Mouse (Mus musculus): ENCODE data around the gene Mtus2. TPM values are rescaled to one million over a fixed set of nuclear protein-coding genes. Genes with fewer than 3 reads are reported as not detected.
A peak's percentile ranks its signal among the peaks of the same experiment; 100 is the strongest.

Gene Mtus2
- polyA plus RNA-seq, 1 experiment from 2014 or later: 9.6 TPM

DNA sequence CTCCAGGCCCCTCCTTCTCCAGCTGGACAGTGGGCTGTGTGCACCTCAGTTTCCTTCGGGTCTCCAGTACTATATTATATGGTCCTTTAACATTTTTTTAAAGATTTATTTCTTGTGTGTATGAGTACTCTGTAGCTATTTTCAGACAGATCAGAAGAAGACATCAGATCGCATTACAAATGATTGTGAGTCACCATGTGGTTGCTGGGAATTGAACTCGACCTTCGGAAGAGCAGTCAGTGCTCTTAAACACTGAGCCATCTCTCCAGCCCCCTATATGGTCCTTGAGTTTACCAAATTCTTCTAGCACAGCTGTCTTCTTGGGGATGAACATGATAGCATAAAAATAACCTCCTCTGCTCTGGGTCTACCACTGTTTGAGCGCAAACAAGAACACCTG is 382.0 kb downstream of the Mtus2 start:
- Histone ChIP-seq H3K27me3 (ENCODE audit: control insufficient read depth, insufficient read depth, low read depth, low read length) (no peaks in the 10 kb centered on the region), H3K4me1 (replicated peaks; ENCODE audit: control insufficient read depth, insufficient read depth, low read length) (no peaks in the 10 kb centered on the region), H3K4me2 (ENCODE audit: low read depth, low read length) (no peak overlapping the region), H3K36me3 (ENCODE audit: control insufficient read depth, insufficient read depth, low read length) (no peaks in the 10 kb centered on the region), H3K27ac (ENCODE audit: low read length) (no peak overlapping the region), H3K9me3 (ENCODE audit: control insufficient read depth, low read length) (no peaks in the 10 kb centered on the region), H3K9ac (ENCODE audit: low read length) (no peak overlapping the region), H3K4me3 (ENCODE audit: low read length) (no peak overlapping the region)
- 87% methylated on average over 5 of the region's 5 CpGs for WGBS
- no peak for ATAC-seq (ENCODE audit: low read depth)

DNA sequence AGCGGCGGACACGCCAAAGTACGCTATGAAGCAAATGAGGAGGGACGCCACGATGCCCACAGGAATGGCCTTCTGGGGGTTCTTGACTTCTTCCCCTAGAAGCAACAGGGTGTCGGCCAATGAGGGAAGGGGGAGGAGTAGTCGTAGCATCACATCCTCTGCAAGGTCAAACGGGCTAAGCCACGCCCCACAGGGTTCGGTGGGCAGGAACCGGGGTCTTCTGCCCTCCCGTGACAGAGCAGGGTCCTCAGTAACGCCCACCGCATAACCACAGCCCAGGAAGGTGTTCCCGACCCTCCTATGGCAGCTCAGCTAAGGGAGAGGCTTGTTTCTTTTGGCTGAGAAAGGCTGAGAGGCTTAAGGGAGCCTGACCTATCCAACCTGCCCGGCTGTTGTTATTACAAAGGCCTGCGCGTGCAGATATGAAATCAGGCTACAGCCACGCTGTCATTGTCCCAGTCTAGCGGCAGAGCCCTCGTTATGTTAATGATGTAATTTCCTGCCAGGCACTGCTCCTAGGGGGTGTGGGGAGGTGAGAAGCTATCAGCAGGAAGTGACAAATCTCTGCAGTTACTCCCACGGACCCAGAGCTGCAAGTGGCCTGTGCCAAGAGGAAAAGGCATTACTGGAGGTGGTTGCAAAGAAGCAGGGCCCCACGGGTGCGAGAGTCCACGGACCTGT is 385.1 kb downstream of the Mtus2 start:
- H3K9ac ChIP-seq (ENCODE audit: low read length): 0 out of 2 replicates have a peak overlapping the region, but pooled peaks have one; percentile 24

GRCm38 (mm10) chr5:148344374-148344773 is 387.3 kb downstream of the Mtus2 start:
- WGBS: 70% methylated on average over 5 of the region's 5 CpGs
- Histone ChIP-seq H3K4me1 (replicated peaks; ENCODE audit: control insufficient read depth, insufficient read depth, low read length) (no peaks in the 10 kb centered on the region), H3K27ac (ENCODE audit: low read length) (no peak overlapping the region)

More for the DNA sequence above, 385.1 kb downstream of the Mtus2 start:
- Histone ChIP-seq H3K4me3 (ENCODE audit: low read length) (peak overlapping the region; percentile 0; the same call in 1 of the 2 replicates), H3K9me3 (ENCODE audit: control insufficient read depth, low read length) (no peaks in the 10 kb centered on the region), H3K27me3 (ENCODE audit: control insufficient read depth, insufficient read depth, low read depth, low read length) (no peaks in the 10 kb centered on the region), H3K4me2 (ENCODE audit: low read depth, low read length) (peak overlapping the region; percentile 28), H3K36me3 (ENCODE audit: control insufficient read depth, insufficient read depth, low read length) (0 out of 2 replicates have a peak, but pooled peaks cover 2% of the 10 kb centered on the region), H3K27ac (ENCODE audit: low read length) (peak overlapping the region; percentile 43), H3K4me1 (replicated peaks; ENCODE audit: control insufficient read depth, insufficient read depth, low read length) (no peaks in the 10 kb centered on the region)
- ATAC-seq (ENCODE audit: low read depth): peak; percentile 87
- 27% methylated on average over 26 of the region's 26 CpGs for WGBS

DNA sequence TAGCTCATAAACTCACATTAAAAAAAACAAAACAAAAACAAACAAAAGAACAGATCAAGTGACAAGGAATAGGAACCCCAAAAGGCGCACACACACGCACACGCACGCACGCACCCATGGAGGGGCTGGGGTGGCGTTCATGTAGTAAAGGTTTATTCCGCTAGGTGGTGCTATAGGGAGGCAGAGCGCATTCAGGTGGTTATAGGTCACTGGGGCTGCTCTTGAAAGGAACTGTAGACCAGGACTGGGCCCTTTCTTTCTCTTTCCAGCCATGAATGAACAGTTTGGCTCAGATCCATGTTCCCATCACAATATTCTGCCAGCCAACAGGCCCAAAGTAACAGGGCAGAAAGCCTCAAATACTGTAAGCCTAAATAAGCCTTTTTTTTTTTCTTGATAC is 389.4 kb downstream of the Mtus2 start:
- Histone ChIP-seq H3K9ac (ENCODE audit: low read length) (no peak overlapping the region), H3K36me3 (ENCODE audit: control insufficient read depth, insufficient read depth, low read length) (0 out of 2 replicates have a peak, but pooled peaks cover 2% of the 10 kb centered on the region), H3K27ac (ENCODE audit: low read length) (no peak overlapping the region), H3K4me3 (ENCODE audit: low read length) (no peak overlapping the region), H3K4me2 (ENCODE audit: low read depth, low read length) (no peak overlapping the region), H3K4me1 (replicated peaks; ENCODE audit: control insufficient read depth, insufficient read depth, low read length) (no peaks in the 10 kb centered on the region), H3K27me3 (ENCODE audit: control insufficient read depth, insufficient read depth, low read depth, low read length) (no peaks in the 10 kb centered on the region), H3K9me3 (ENCODE audit: control insufficient read depth, low read length) (no peaks in the 10 kb centered on the region)
- no peak for ATAC-seq (ENCODE audit: low read depth)
- 85% methylated on average over 8 of the region's 8 CpGs for WGBS

More at GRCm38 (mm10) chr5:148344374-148344773, 387.3 kb downstream of the Mtus2 start:
- Histone ChIP-seq H3K36me3 (ENCODE audit: control insufficient read depth, insufficient read depth, low read length) (0 out of 2 replicates have a peak, but pooled peaks cover 2% of the 10 kb centered on the region), H3K9me3 (ENCODE audit: control insufficient read depth, low read length) (no peaks in the 10 kb centered on the region), H3K27me3 (ENCODE audit: control insufficient read depth, insufficient read depth, low read depth, low read length) (no peaks in the 10 kb centered on the region), H3K9ac (ENCODE audit: low read length) (no peak overlapping the region), H3K4me2 (ENCODE audit: low read depth, low read length) (no peak overlapping the region), H3K4me3 (ENCODE audit: low read length) (no peak overlapping the region)
- ATAC-seq (ENCODE audit: low read depth): no peak

DNA sequence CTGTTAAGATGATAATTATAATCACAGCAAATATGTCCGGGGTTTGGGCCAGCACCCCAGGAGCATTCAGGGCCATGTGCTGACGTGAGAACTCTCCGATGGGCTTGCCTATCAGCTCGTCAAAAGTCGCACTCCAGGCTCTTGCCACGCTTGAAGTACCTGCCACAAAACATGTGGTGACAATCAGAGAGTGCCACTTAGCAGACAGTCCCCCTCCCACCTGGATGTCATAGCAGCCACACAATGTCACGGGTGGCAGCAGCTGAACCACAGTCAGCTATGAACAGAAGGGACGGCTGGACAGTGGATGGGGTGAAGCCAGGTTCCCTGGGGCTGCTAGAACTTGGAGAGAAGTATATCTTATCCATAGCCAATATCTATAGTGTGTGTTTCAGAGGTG is 391.0 kb downstream of the Mtus2 start:
- H3K27me3 ChIP-seq (ENCODE audit: control insufficient read depth, insufficient read depth, low read depth, low read length): no peaks in the 10 kb centered on the region
- 0 out of 2 replicates have a peak, but pooled peaks cover 2% of the 10 kb centered on the region for H3K36me3 ChIP-seq (ENCODE audit: control insufficient read depth, insufficient read depth, low read length)
- WGBS: 76% methylated on average over 8 of the region's 8 CpGs
- H3K27ac ChIP-seq (ENCODE audit: low read length): no peak overlapping the region
- no peak overlapping the region for H3K9ac ChIP-seq (ENCODE audit: low read length)
- H3K4me1 ChIP-seq (replicated peaks; ENCODE audit: control insufficient read depth, insufficient read depth, low read length): no peaks in the 10 kb centered on the region
- ATAC-seq (ENCODE audit: low read depth): no peak
- H3K9me3 ChIP-seq (ENCODE audit: control insufficient read depth, low read length): no peaks in the 10 kb centered on the region
- H3K4me3 ChIP-seq (ENCODE audit: low read length): no peak overlapping the region
- no peak overlapping the region for H3K4me2 ChIP-seq (ENCODE audit: low read depth, low read length)

GRCm38 (mm10) chr5:148349327-148350011 is 392.3 kb downstream of the Mtus2 start:
- Histone ChIP-seq H3K27me3 (ENCODE audit: control insufficient read depth, insufficient read depth, low read depth, low read length) (no peaks in the 10 kb centered on the region), H3K9me3 (ENCODE audit: control insufficient read depth, low read length) (no peaks in the 10 kb centered on the region), H3K4me3 (ENCODE audit: low read length) (no peak overlapping the region), H3K27ac (ENCODE audit: low read length) (no peak overlapping the region), H3K36me3 (ENCODE audit: control insufficient read depth, insufficient read depth, low read length) (0 out of 2 replicates have a peak, but pooled peaks cover 2% of the 10 kb centered on the region), H3K4me2 (ENCODE audit: low read depth, low read length) (no peak overlapping the region), H3K4me1 (replicated peaks; ENCODE audit: control insufficient read depth, insufficient read depth, low read length) (peaks cover 4% of the 10 kb centered on the region; the same call in 1 of the 2 replicates), H3K9ac (ENCODE audit: low read length) (no peak overlapping the region)
- peak; percentile 77 for ATAC-seq (ENCODE audit: low read depth)
- WGBS: 41% methylated on average over 15 of the region's 15 CpGs

GRCm38 (mm10) chr5:148353429-148353828 is 396.3 kb downstream of the Mtus2 start:
- Histone ChIP-seq H3K9ac (ENCODE audit: low read length) (no peak overlapping the region), H3K27me3 (ENCODE audit: control insufficient read depth, insufficient read depth, low read depth, low read length) (no peaks in the 10 kb centered on the region), H3K4me2 (ENCODE audit: low read depth, low read length) (no peak overlapping the region), H3K4me1 (replicated peaks; ENCODE audit: control insufficient read depth, insufficient read depth, low read length) (peaks cover 4% of the 10 kb centered on the region; the same call in 1 of the 2 replicates), H3K36me3 (ENCODE audit: control insufficient read depth, insufficient read depth, low read length) (no peaks in the 10 kb centered on the region), H3K27ac (ENCODE audit: low read length) (no peak overlapping the region), H3K9me3 (ENCODE audit: control insufficient read depth, low read length) (no peaks in the 10 kb centered on the region), H3K4me3 (ENCODE audit: low read length) (no peak overlapping the region)
- WGBS: 54% methylated on average over 16 of the region's 16 CpGs
- ATAC-seq (ENCODE audit: low read depth): no peak

GRCm38 (mm10) chr5:148354536-148354935 is 397.4 kb downstream of the Mtus2 start:
- Histone ChIP-seq H3K9ac (ENCODE audit: low read length) (no peak overlapping the region), H3K4me1 (replicated peaks; ENCODE audit: control insufficient read depth, insufficient read depth, low read length) (peaks cover 4% of the 10 kb centered on the region; the same call in 1 of the 2 replicates), H3K9me3 (ENCODE audit: control insufficient read depth, low read length) (no peaks in the 10 kb centered on the region), H3K27me3 (ENCODE audit: control insufficient read depth, insufficient read depth, low read depth, low read length) (no peaks in the 10 kb centered on the region), H3K4me3 (ENCODE audit: low read length) (no peak overlapping the region), H3K27ac (ENCODE audit: low read length) (no peak overlapping the region), H3K4me2 (ENCODE audit: low read depth, low read length) (no peak overlapping the region), H3K36me3 (ENCODE audit: control insufficient read depth, insufficient read depth, low read length) (no peaks in the 10 kb centered on the region)
- WGBS: 34% methylated on average over 8 of the region's 8 CpGs
- no peak for ATAC-seq (ENCODE audit: low read depth)

DNA sequence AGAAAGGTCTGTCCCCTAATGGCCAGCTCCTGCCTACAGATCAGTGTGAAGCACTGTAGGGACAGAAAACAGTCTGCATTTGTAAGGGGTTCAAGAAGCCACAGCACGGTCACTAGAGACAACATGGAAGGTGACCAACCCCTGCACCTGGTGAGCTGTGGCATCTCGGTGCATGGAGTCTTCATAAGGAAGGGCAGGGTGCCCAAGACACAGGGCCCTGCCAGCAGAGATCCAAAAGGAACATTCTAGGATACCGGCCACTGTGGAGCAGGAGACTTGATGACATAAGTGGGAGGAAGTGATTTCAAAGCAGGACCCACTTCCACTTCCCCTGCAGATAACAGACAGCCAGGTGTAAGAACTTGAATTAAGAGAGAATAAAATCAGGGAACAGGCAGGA is 398.7 kb downstream of the Mtus2 start:
- Histone ChIP-seq H3K4me3 (ENCODE audit: low read length) (no peak overlapping the region), H3K9ac (ENCODE audit: low read length) (no peak overlapping the region), H3K27me3 (ENCODE audit: control insufficient read depth, insufficient read depth, low read depth, low read length) (no peaks in the 10 kb centered on the region), H3K4me1 (replicated peaks; ENCODE audit: control insufficient read depth, insufficient read depth, low read length) (peaks cover 8% of the 10 kb centered on the region), H3K4me2 (ENCODE audit: low read depth, low read length) (no peak overlapping the region), H3K36me3 (ENCODE audit: control insufficient read depth, insufficient read depth, low read length) (no peaks in the 10 kb centered on the region), H3K9me3 (ENCODE audit: control insufficient read depth, low read length) (no peaks in the 10 kb centered on the region), H3K27ac (ENCODE audit: low read length) (no peak overlapping the region)
- no peak for ATAC-seq (ENCODE audit: low read depth)
- 73% methylated on average over 3 of the region's 3 CpGs for WGBS
